Mouse (Mus musculus) intestine, postnatal 0 days (tissue): ENCODE results near the gene Flt4. TPM values are rescaled to one million over a fixed set of nuclear protein-coding genes. Genes with fewer than 3 reads are reported as not detected.
"Not testable (repeated sequence)": the region's sequence is repeated elsewhere in the genome, so short reads cannot be mapped to it uniquely, and the experiment has no call there.

Experiments
- ATAC-seq: fragments of 200-750 bp; cut with Nextera tagmentation; 2 replicates; pipeline ENCODE4 v1.8.0; 2017; ENCODE audit warnings: mild to moderate bottlenecking, moderate TSS enrichment, moderate library complexity
- H3K27ac ChIP-seq: fragments of 300-500 bp; sonication (generic); 2 replicates; pipeline ENCODE4 v1.5.1; 2014; ENCODE audit warnings: mild to moderate bottlenecking, low read depth, low read length, moderate library complexity
- H3K27me3 ChIP-seq: fragments of 300-500 bp; sonication (generic); replicated peaks from 2 replicates; pipeline ENCODE4 v1.6.1; 2014; ENCODE audit warnings: low read length, mixed read lengths; ENCODE audit not compliant: control insufficient read depth, insufficient read depth
- H3K36me3 ChIP-seq: fragments of 300-500 bp; sonication (generic); 2 replicates; pipeline ENCODE4 v1.6.1; 2014; ENCODE audit warnings: mild to moderate bottlenecking, moderate library complexity; ENCODE audit not compliant: control insufficient read depth, insufficient read depth
- H3K4me1 ChIP-seq: fragments of 300-500 bp; sonication (generic); replicated peaks from 2 replicates; pipeline ENCODE4 v1.6.1; 2014; ENCODE audit warnings: antibody characterized with exemption, low read length, mixed read lengths; ENCODE audit not compliant: control insufficient read depth, insufficient read depth
- H3K4me2 ChIP-seq: fragments of 300-500 bp; sonication (generic); replicated peaks from 2 replicates; pipeline ENCODE4 v1.6.1; 2014; ENCODE audit warnings: low read depth, mild to moderate bottlenecking, moderate library complexity
- H3K4me3 ChIP-seq: fragments of 300-500 bp; sonication (generic); 2 replicates; pipeline ENCODE4 v1.5.1; 2014; ENCODE audit warnings: low read depth, low read length
- H3K9ac ChIP-seq: fragments of 300-500 bp; sonication (generic); 2 replicates; pipeline ENCODE4 v1.6.1; 2014; ENCODE audit warnings: mild to moderate bottlenecking, low read depth, low read length
- H3K9me3 ChIP-seq: fragments of 300-500 bp; sonication (generic); 2 replicates; pipeline ENCODE4 v1.6.1; 2016; ENCODE audit warnings: mixed run types; ENCODE audit not compliant: control insufficient read depth
- CTCF ChIP-seq: sonication (generic); IDR thresholded peaks from 2 replicates; pipeline ENCODE4 v1.5.1; 2016; ENCODE audit warnings: low read depth, mild to moderate bottlenecking, control low read depth, antibody characterized with exemption, moderate library complexity
- WGBS: fragments of 180-500 bp; shearing (Covaris S2); extraction: QIAGEN DNeasy Blood & Tissue Kit; methylation state at CpG from one replicate; pipeline ENCODE4 v1.1.7; 2014; 5-methylcytosine and 5-hydroxymethylcytosine counted together
- polyA plus RNA-seq: library from polyadenylated mRNA; unstranded; fragments of >200 nt; fragmentation: Nextera tagmentation; extraction: Ambion mirVana; gene quantifications from 2 replicates; pipeline ENCODE4 v1.2.1, GENCODE M21; 2015

The Flt4 gene
- polyA plus RNA-seq, 1 experiment from 2014 or later: 4.0 TPM

- WGBS: 1% methylated on average over 49 of the region's 52 CpGs
- H3K9ac ChIP-seq: not testable (repeated sequence)
Observed at GRCm38 (mm10) chr11:49609868-49610824, 1.1 kb downstream of the Flt4 start.

GRCm38 (mm10) chr11:49611349-49611748 is 2.3 kb downstream of the Flt4 start:
- not testable (repeated sequence) for H3K9ac ChIP-seq, H3K27ac ChIP-seq, H3K9me3 ChIP-seq, ATAC-seq, H3K4me1 ChIP-seq, H3K36me3 ChIP-seq, H3K27me3 ChIP-seq, H3K4me3 ChIP-seq, H3K4me2 ChIP-seq
- WGBS: 18% methylated on average over 3 of the region's 3 CpGs

More at GRCm38 (mm10) chr11:49609868-49610824, 1.1 kb downstream of the Flt4 start:
- Histone ChIP-seq H3K4me2 (peak overlapping the region; percentile 69), H3K4me3 (peak overlapping the region; percentile 43)
- ATAC-seq: peak; percentile 13; the same call in 1 of the 2 replicates
- H3K36me3 ChIP-seq, H3K27ac ChIP-seq, H3K4me1 ChIP-seq, H3K27me3 ChIP-seq, H3K9me3 ChIP-seq: not testable (repeated sequence)
- peak; percentile 23 for TF ChIP-seq CTCF

GRCm38 (mm10) chr11:49612154-49612553 is 3.1 kb downstream of the Flt4 start:
- H3K4me1 ChIP-seq: no peaks in the 10 kb centered on the region
- no peaks in the 10 kb centered on the region for H3K36me3 ChIP-seq
- no peak overlapping the region for H3K9ac ChIP-seq
- no peak overlapping the region for H3K4me3 ChIP-seq
- H3K4me2 ChIP-seq: no peak overlapping the region
- H3K27me3 ChIP-seq: 0 out of 2 replicates have a peak, but pooled peaks cover 4% of the 10 kb centered on the region
- H3K9me3 ChIP-seq: no peaks in the 10 kb centered on the region
- 48% methylated on average over 3 of the region's 3 CpGs for WGBS
- no peak overlapping the region for H3K27ac ChIP-seq
- no peak for TF ChIP-seq CTCF
- no peak for ATAC-seq

- Histone ChIP-seq H3K9me3 (no peaks in the 10 kb centered on the region), H3K27ac (no peak overlapping the region), H3K4me3 (no peak overlapping the region), H3K27me3 (0 out of 2 replicates have a peak, but pooled peaks cover 4% of the 10 kb centered on the region), H3K36me3 (no peaks in the 10 kb centered on the region), H3K4me1 (no peaks in the 10 kb centered on the region), H3K4me2 (no peak overlapping the region), H3K9ac (no peak overlapping the region)
- ATAC-seq: no peak
- TF ChIP-seq CTCF: no peak
- 8% methylated on average over 10 of the region's 10 CpGs for whole genome bisulfite sequencing
Observed at GRCm38 (mm10) chr11:49613349-49613748, 4.3 kb downstream of the Flt4 start.

GRCm38 (mm10) chr11:49615856-49616725 is 7.0 kb downstream of the Flt4 start:
- no peaks in the 10 kb centered on the region for H3K27me3 ChIP-seq
- TF ChIP-seq CTCF: no peak
- no peak overlapping the region for H3K9ac ChIP-seq
- no peak overlapping the region for H3K27ac ChIP-seq
- H3K4me1 ChIP-seq: no peaks in the 10 kb centered on the region
- H3K9me3 ChIP-seq: no peaks in the 10 kb centered on the region
- no peak for ATAC-seq
- H3K36me3 ChIP-seq: no peaks in the 10 kb centered on the region
- no peak overlapping the region for H3K4me3 ChIP-seq
- H3K4me2 ChIP-seq: no peak overlapping the region
- WGBS: 86% methylated on average over 10 of the region's 10 CpGs

- Histone ChIP-seq H3K9ac (no peak overlapping the region), H3K4me2 (no peak overlapping the region), H3K9me3 (no peaks in the 10 kb centered on the region), H3K4me1 (no peaks in the 10 kb centered on the region), H3K27me3 (no peaks in the 10 kb centered on the region), H3K36me3 (no peaks in the 10 kb centered on the region), H3K27ac (no peak overlapping the region), H3K4me3 (no peak overlapping the region)
- no peak for TF ChIP-seq CTCF
- WGBS: 70% methylated on average over 8 of the region's 8 CpGs
- ATAC-seq: no peak
Observed at GRCm38 (mm10) chr11:49618476-49618875, 9.4 kb downstream of the Flt4 start.
